Mouse (Mus musculus) adrenal gland, adult 2 months (tissue): ENCODE results near the gene Nfkbil1. TPM values are rescaled to one million over a fixed set of nuclear protein-coding genes. Genes with fewer than 3 reads are reported as not detected.

Experiments used
- DNase-seq: peaks from one replicate; pipeline ENCODE4 v3.0.0; 2021
- polyA plus RNA-seq: library from polyadenylated mRNA; depleted of rRNA; stranded (reverse); fragments of >200 nt; gene quantifications from 2 replicates; pipeline ENCODE4 v1.2.3, GENCODE M21; 2012
- total RNA-seq, 2 experiments: library from RNA; stranded (reverse); gene quantifications; 2 replicates each; pipeline ENCODE4 v1.2.3; 2021

Gene Nfkbil1
- total and polyA plus RNA-seq, 3 experiments, result 14.1 to 52.3 (median 19.4) TPM

DNA sequence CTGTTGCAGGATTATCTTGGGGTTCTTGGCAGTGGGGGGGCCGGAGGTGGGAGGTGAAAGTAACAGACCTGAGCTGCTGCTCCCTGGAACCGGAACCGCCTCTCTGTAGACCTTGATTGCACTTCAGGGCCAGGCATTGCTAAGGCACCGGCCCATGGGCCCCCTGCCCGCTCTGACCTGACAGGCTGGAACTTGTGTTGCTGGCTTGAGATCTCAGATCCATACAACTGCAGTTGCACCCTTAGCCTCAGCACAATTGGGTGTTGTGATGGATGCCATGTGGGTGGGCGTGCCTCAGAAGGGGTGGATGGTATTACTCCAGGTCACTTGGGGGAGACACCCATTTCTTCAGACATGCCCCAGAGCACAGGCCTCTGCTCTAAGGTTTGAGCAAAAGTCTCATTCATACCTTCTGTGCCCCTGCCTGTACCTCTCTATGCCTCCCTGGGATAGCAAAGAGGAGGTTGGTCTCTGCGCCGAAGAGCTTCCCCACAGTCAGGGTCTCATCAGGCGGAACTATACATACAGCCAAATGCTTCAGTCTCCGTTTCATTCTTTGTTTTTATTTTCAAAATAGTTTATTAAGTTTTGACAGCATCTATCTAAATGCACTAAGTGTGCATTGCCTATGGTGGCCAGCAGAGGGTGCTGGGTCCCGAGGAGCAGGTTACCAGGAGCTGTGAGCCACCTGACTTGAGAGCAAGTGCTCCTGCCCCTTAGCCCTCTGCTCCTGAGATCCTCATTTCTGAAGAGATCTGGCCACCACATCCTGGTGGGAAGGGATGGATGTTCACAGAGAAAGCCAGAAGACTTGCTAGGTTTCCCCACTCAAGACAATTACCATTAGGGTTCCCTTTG, 18.9 kb upstream of the Nfkbil1 start:
- peak; percentile 71 for DNase-seq

DNA sequence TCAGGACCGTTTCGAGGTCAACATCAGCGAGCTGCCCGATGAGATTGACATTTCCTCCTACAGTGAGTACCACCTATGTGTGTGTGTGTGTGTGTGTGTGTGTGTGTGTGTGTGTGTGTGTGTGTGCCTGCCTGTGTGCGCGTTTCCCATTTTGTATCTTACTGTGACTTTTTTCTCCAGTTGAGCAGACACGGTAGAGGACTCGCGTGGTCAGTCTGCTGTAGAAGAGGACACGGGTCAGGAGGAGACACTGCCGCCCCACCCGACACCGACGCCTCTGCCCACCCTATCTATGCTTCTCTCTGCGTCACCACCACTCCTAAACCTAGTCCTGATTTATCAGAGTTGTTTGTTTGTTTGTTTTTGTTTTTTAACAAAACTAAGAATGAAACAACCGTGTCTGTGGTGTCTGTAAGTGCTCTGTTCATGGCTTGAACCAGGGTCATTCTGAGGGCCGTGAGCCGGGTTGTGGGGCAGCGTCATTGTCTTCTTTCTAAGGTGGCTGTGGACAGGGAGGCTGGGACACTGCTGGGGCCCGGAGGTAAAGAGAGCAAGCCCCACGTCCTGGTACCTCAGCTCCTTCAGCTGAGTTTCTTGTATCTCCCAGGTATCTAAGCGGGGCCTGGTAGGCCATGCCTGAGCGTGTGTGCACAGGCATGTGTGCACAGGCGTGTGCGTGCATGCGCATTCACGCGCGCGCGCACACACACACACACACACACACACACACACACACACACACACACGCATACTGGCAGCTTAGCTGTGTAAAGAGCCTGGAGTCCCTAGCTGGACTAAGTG, 17.9 kb upstream of the Nfkbil1 start:
- DNase-seq, result peak; percentile 13

DNA sequence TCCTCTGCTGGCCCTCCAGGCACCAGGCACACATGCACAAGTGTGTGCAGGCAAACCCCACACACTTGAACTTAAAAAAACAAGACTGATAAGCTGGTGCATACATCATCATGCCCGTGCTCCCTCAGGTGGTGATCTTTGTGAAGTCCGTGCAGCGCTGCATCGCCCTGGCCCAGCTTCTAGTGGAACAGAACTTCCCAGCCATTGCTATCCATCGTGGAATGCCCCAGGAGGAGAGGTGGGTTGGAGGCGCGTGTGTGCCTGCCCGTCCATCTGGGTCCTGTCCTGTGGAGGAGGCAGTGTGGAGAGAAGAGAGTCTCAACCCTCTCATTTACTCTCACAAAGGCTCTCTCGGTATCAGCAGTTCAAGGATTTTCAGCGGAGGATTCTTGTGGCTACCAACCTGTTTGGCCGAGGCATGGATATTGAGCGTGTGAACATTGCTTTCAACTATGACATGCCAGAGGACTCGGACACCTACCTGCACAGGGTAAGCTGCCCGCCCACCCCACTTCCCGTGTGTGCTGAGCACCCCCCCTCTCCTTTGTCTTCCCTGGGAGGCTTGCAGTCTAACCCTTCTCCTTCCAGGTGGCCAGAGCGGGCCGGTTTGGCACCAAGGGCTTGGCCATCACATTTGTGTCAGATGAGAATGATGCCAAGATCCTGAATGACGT, 17.2 kb upstream of the Nfkbil1 start:
- peak; percentile 41 for DNase-seq

DNA sequence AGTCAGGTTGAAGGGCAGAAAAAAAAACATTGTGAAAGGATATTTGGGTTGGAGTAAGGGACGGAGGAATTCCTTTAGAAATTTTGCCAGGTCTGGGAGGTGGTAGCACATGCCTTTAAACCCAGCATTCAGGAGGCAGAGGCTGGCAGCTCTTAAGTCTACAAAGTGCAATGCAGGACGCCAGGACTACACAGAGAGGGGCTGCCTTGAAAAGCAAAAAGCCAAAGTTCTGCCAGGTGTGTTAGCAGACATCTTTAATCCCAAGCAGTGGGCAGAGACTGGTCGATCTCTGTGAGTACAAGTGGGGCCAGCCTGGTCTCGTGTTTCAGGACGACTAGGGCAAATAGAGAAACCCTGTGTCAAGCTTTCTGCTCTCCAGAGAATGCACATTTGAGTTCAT, 16.4 kb upstream of the Nfkbil1 start:
- no peak for DNase-seq

DNA sequence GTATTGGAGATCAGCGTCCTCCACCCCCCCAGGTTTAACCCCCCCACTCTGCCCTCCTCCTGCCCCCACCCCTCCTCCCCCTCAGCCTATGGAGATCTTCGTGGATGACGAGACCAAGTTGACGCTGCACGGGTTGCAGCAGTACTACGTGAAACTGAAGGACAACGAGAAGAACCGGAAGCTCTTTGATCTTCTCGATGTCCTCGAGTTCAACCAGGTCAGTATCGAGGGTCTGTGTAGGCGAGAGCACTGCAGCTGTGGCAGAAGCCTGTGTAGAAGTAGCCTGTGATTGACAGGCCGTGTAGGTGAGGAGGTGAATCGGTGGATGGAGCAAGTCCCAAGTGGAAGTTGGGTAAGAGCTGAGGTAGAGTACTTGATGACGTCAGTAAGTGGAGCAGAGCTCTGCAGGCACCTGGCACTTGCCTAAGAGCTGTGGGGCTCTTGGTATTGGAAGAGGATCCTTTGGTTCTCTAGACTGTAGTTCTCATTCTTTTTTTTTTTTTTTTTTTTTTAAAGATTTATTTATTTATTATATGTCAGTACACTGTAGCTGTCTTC, 15.6 kb upstream of the Nfkbil1 start:
- DNase-seq, result peak; percentile 25

DNA sequence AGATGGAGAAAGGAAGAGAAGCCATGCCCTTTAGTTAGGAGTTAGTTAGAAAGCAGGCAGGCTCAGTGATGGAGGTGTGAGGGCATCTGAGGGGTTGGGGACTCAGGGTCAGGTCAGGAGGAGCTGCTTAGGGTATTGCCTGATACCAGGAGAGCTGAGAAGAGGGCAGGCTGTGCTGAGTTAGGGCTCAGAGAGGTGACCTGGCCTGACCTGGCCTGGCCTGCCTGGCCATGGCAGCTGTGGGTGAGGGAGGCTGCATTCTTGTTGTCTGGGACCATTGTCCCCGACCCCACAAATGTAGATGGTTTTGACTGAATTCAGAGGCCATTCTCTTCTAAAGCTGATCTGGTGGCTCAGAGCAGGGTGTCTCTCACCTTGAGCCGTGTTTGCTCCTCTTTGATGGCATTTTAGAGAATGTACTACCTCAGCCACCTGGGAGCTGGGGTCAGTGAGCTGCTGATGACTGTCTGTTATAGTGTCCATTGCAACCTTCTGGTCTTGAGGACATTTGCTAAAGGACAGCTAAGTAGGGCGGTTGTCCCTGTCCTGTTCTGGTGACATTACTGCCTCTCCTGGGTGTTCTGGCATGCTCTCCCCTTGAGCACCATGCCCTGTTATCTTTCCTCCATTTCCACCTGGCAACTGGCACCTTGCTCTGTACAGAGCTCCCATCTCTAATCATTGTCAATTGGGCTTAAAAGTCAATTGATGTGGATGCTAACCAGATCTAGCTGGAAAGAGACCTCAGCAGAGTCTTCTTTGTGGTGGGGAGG, 14.9 kb upstream of the Nfkbil1 start:
- DNase-seq, result no peak

DNA sequence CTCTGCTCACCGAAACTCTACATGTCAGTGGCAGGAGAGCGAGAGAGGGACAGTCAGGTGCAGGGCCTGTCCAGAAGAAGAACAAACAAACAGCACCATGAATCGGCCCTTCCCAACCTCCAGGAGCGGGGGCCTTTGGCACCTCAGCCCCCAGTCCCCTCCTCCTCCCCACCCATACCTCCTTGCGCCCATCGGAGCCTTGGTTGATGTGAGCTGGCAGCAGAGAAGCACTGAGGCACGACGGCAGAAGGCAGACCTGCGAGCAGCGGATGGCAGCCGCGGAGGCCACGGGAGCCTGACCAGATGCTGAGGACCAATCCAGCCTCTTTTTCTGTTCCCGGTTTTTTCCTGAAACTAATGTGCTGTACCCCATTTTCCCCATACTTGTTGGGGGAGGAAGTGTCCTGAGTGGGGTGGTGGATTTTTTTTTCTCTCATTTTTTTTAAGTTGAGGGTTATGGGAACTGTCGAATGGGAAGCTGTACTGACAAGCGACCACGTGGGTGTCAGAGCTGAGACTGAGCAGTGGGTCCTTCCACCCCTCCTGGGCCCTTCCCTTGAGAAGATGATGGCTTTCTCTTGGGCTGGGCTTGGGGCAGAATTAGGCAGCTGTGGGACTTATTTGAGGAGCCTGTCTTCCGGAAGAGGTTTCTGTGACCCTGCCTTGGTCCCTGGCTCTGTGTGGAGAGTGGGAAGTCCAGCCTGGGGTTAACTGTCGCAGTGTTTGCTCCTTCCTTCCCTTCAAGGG, 14.0 kb upstream of the Nfkbil1 start:
- no peak for DNase-seq

DNA sequence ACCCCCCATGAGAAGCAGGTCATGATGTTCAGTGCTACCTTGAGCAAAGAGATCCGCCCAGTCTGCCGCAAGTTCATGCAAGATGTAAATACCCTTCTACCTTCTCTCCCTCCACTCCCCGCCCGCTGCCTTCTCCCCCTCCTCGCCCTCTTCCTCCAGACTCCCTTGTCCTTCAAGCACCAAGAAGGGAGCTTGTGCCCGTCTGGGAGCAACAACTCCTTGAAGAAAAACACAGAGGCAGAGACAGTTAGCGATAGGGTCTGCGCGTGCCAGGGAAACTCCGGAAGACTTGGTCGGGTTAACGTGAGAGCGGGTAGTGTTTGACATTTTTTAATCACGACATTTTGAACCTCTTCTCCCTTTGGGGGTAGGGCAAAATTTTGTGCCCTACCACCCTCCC, 13.4 kb upstream of the Nfkbil1 start:
- no peak for DNase-seq

DNA sequence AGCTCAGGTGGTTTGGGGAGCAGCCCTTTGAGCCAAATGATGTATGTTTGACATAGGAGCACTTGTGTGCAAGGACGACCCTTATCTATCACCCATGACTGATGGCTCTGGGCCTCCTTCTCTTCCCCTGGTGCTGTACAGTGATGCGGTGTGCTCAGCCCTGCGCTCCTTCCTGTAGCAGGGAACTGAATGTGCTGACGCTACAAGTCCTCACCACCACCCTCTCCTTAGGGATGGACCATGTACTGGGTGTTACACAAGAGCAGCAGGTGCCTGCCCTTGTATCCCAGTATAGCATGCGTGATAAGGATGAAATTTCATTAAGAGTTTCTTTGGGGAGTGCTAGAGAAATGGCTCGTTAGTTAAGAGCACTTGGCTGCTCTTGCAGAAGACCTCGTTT, 11.6 kb upstream of the Nfkbil1 start:
- DNase-seq, result no peak

DNA sequence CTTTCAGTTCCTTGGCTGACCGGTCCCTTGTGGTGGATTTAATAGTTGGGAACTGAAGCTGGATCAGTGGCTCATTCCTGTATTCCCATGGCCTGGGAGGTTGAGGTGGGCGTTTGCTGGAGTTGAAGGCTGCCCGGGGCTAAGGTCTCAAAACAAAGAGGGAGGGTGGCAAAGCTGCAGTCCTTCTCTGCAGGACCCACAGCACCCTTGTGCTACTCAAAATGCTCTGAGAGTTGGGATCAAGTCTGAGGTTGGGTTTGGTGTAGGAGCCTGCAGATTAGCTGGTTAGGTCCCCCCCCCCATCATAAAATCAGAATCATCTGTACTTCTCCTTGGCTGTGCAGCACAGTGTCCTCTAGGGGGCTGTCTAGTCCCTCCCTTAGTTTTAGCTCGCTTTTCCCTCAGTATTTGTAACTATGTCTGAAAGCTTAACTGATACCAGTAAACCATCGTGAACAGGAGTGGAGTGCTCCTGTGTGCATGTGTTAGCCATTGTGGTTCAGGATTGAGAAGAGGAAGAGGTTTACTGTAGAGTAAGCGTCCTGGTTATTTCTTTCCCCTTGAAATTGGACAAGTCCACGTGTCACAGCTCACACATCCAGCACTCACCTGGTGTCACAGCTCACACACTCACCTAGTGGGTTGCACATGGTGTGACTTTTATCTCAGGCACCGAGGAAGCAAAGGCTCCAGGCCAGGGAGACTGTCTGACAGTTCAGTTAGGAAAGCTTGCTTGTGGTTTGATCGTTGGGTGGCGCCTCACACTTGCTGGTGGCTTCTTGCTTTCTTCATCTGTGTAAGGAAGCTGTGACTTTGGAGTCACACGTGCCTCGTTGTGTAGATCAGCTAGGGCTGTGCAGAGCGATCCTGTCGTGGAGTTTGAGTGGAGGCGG, 10.4 kb upstream of the Nfkbil1 start:
- no peak for DNase-seq

DNA sequence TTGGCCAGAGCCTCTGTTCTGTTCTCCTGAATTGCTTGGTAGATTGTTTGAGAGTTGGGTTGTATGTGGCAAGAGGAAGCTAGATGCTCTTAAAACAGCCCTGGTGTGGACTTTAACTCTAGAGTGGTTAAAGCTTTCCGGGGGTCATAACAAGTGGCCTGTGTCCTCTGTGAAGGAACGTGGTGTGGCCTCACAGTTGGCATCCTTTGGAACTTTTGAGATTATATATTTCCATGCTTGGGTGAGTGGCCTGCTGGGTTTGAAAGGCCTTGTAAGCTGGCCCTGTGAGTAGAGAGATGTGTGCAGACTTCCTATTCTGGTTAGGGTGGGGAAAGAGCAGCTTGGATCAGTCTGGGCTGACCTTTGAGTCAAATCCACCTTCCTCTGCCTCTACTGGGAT, 9.4 kb upstream of the Nfkbil1 start:
- no peak for DNase-seq

DNA sequence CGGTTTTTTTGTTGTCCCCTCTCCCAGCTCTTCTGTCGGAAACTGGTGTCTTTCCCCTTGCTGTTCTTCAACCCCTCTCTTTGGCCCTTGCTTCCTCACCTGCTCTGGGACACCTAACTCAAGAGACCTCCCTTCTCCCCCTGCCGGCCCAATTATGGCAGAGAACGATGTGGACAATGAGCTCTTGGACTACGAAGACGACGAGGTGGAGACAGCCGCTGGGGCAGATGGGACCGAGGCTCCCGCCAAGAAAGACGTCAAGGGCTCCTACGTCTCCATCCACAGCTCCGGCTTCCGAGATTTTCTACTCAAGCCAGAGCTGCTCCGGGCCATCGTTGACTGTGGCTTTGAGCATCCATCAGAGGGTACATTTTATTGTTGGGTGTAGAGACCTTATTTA, 7.5 kb upstream of the Nfkbil1 start:
- DNase-seq, result peak; percentile 59

DNA sequence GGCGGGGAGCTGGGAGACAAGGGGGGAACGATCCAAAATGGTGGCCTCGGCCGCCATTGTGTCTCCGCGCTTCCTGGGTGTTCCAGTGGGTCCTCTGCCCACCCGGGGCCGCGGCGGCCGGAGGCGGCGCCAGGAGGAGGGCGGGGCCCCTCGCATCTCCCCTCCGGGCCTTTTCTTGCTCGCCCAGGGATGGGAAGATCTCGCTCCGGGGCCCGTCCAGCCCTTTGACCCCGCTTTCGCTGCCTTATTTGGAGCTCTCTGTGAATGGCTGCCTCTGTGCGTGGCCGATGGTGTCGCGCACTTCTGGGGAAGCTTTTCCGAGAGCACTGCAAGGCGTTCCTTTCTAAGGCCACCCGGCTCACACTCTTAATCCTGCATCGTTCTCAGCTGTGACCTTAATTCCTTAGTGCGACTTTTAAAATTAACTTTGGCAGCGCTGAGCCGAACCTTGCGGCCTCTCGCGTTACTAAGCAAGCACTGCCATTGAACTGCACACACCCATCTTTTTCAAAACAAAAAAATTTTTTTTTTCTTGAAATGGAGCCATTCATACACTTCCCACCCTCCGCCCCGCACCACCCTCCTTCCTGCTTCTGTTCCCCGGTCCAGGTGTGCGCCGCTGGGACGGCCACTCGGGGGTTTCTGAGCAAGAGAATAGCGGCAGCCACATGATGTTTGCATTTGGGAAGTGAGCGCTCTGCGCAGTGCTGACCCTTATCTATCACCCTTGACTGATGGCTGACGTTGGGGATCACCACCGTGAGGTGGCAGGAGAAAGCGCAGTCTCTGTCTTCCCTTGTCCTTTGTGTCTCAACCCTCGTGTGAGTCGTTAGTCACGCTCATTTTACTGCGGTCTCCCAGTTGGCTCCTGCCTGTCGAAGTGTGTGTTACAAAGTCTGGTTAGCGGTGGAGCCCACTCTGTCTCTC, 6.7 kb upstream of the Nfkbil1 start:
- DNase-seq, result peak; percentile 81

DNA sequence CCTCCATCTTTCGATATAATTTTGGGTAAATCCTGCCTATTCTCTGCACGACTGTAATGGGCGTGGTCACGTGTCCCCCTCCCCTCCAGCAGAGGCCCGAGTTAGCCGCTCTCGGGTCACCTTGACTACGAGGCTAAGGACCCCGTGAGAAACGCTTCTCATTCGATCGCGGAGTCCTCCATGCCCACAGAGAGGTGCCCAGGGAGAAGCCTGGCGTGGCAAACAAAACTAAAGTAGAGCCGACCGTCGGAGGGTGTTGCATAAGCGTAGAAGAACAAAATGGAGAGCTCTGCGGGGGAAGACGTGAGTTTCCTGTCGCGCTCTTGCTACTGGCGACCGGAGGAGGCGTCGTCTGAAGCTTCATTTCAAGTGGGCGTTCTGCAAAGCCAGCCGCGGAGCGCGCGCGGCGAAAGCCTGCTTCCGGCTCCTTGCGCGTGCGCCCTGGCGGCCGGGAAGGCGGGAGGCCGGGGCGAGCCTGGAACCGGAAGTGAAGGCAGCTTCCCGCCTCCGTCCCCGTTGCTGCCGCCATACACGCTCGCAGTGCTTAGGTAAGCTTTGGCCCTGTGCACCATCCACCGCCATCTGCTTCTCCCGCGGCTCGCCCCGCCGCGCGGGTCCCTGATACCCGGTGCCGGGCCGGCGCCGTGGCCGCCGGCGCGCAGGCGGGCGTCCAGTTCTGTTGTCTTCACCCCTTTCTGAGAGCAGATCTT, 5.9 kb upstream of the Nfkbil1 start, which contains the start of gene Ddx39b:
Gene Ddx39b (plus strand): TSS at position 442 of the 710 bp plus-strand sequence.
- peak; percentile 96 for DNase-seq

DNA sequence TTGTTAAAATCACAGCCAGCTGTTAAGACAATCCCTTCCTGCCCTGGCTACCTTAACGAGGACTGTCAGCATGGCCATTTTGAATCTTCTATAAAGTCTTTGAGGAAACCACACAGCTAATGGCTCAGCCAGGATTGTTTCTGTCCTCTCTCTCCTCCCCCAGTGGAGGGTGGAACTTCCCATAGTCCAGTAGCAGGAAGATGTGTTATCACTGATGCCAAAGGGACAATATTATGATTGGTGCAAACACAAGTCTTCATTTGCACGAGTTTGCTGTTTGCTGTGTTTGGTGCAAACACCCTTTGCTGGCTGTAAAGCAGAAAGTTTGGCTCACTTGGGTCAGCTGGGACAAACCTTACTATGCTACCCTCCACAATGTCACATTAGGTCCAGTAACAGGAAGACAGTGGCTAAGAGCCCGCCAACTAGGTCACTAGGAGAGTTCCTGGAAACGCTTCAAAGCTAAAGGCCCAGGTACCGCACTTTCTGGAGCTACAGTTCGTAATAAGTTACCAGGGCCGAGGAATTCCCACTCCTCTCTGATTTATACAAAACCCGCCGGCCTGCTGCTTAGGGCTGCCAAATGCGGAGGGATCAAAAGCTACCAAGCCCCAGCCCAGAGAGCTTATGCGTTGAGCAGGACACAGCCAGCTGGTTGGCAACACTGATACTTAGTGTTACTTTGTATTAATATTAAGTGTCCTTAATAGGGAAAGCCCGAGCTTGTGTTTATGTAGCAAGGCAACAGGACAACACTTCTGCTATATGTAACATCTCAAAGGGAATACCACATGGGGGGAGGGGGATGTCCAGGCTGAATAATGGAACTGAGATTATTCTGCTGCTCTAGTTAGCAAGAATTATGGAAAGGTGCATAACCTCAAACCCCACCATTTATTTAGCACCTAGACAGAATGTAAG, 5.1 kb upstream of the Nfkbil1 start:
- DNase-seq, result peak; percentile 38

DNA sequence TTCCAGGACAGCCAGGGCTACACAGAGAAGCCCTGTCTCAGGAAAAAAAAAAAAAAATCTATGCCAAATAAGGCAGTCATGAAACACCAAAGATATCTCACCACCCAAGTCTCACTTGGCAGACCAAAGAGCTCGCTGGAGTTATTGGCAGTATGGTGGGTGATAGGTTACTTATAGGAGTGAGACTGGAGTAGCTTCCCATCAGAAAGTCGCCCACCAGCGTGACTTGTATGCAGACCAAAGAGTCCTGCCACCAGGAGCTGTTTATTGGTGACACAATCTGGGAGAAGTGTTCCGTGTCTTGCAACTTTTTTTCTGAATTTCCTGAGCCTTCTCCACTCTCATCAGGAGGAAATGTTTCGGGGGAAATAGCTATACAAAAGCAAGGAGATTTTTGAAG, 4.1 kb upstream of the Nfkbil1 start:
- DNase-seq, result no peak

DNA sequence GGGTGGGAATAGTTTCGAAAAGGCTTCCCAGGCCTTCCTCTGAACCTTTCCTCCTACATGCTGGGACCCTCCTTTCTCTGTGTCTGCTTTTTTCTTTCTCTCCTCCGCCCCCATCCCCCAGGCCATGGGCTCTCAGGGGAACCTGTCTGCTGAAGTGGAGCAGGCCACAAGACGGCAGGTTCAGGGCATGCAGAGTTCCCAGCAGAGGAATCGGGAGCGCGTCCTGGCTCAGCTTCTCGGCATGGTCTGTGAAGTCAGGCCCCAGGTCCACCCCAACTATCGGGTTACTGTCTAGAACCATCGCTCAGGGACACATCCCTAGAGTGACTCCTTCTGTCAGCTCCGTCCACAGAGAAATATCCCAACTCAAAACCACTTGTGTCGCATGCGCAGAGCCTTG, 1.9 kb upstream of the Nfkbil1 start:
- no peak for DNase-seq
